Comparison of ENCODE assay signal across 12 mouse cellular contexts in the genomic region with DNA sequence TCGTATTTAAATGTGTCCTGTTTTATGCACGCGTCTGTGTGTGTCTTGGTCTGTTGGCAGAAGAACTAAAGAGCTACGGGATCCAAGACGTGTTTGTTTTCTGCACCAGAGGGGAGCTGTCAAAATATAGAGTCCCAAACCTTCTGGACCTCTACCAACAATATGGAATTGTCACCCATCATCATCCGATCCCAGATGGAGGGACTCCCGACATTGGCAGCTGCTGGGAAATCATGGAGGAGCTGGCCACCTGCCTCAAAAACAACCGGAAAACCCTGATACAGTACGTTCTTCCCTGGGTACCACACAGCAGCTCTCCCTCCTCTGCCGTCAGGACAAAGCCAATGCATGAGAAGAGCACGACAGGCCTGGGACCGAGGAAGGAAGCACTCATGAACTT. TPM values are rescaled to one million over a fixed set of nuclear protein-coding genes. Genes with fewer than 3 reads are reported as not detected.
DNase-seq lines count a peak whose midpoint lies in the region; ATAC-seq lines count a peak whose summit lies in the region.
"Had no signal": no experiment of that assay in that cellular context is flagged by ENCODE, and none has a peak within 500 bp of the region (broad histone marks: within the 10 kb centered on the region; RNA-seq: fewer than 3 reads in every experiment).

No protein-coding gene starts in this region.

- intact Hi-C loops in left cerebral cortex, postnatal 25 days (cut with DNase I), result no loop called here
- intact Hi-C loops in left cerebral cortex, postnatal 36 days (cut with DNase I), result no loop called here

- no peak for DNase-seq in cerebellum, postnatal 4 days (ENCODE audit: low spot score in 2 of 2)
- peak; percentile 15 to 25 for DNase-seq in left cerebral cortex, postnatal 25 days (ENCODE audit: low spot score in 2 of 2)
- no peak for DNase-seq in left cerebral cortex, postnatal 36 days (ENCODE audit: low spot score in 2 of 2)
- DNase-seq in cerebellum, postnatal 25 days, result peak; percentile 40 to 43
- DNase-seq in layer of hippocampus, postnatal 10 days (ENCODE audit: low spot score in 2 of 2), result peak; percentile 62 to 67
- DNase-seq in ovary, postnatal 14 days (ENCODE audit: low spot score), result no peak
- DNase-seq: gastrocnemius, postnatal 14 days; heart, postnatal 4 days; liver, embryonic 13.5 days; lung, postnatal 10 days had no signal

- 0 out of 2 replicates have a peak, but pooled peaks have one; percentile 58 for ATAC-seq in cerebellum, adult (ENCODE audit: insufficient number of reproducible peaks, low FRiP score, low TSS enrichment)
- no peak for ATAC-seq in megakaryocyte, adult 5-6 weeks (ENCODE audit: poor library complexity, severe bottlenecking)

RNA-seq across cellular contexts. Expression of a gene that starts 6.8 kb away (rescaled TPM):
- 1 to 10 TPM; 1.1 to 1.9 TPM for total RNA-seq in left cerebral cortex, postnatal 25 days (2021)
- total RNA-seq in left cerebral cortex, postnatal 36 days (2021), result 1 to 10 TPM in 1 of 2 experiments, under 1 TPM in 1; 0.89 to 2.7 TPM
- 1 to 10 TPM; 1.4 to 3.0 TPM for total RNA-seq in layer of hippocampus, postnatal 10 days (2021)
- total RNA-seq in megakaryocyte, adult 5-6 weeks (2015), result 87.6 and 98.3 TPM in 2 replicates
- total RNA-seq in megakaryocyte, adult 5-6 weeks (2017), result 83.9 and 94.2 TPM in 2 replicates

RNA-seq across cellular contexts. Expression of a gene that starts 21.1 kb away (rescaled TPM):
- 10 to 100 TPM; 84.1 to 85.4 TPM for total RNA-seq in left cerebral cortex, postnatal 25 days (2021)
- 10 to 100 TPM; 72.9 to 85.2 TPM for total RNA-seq in left cerebral cortex, postnatal 36 days (2021)
- total RNA-seq in layer of hippocampus, postnatal 10 days (2021), result 10 to 100 TPM; 65.6 to 70.3 TPM
- 100 and 109 TPM in 2 replicates for total RNA-seq in megakaryocyte, adult 5-6 weeks (2015)
- 55.4 and 60.2 TPM in 2 replicates for total RNA-seq in megakaryocyte, adult 5-6 weeks (2017)

RNA-seq across cellular contexts. Expression of a gene that starts 54.9 kb away (rescaled TPM):
- total RNA-seq in left cerebral cortex, postnatal 25 days (2021), result 100 to 1,000 TPM; 156 to 158 TPM
- 100 to 1,000 TPM; 133 to 145 TPM for total RNA-seq in left cerebral cortex, postnatal 36 days (2021)
- 100 to 1,000 TPM; 161 to 175 TPM for total RNA-seq in layer of hippocampus, postnatal 10 days (2021)
- 76.1 and 87.3 TPM in 2 replicates for total RNA-seq in megakaryocyte, adult 5-6 weeks (2015)
- total RNA-seq in megakaryocyte, adult 5-6 weeks (2017), result 88.7 and 89.0 TPM in 2 replicates

Comparison
In these comparisons a context has a peak if more than half of its experiments do, and no peak if none do; other contexts are left out.
1. DNase-seq: peak in left cerebral cortex, postnatal 25 days (2 of 2), cerebellum, postnatal 25 days (2 of 2) and layer of hippocampus, postnatal 10 days (2 of 2); none in cerebellum, postnatal 4 days (0 of 2), left cerebral cortex, postnatal 36 days (0 of 2) and ovary, postnatal 14 days (single experiment).
2. RNA of a gene that starts 6.8 kb away (total RNA-seq): 83.9 to 98.3 TPM in megakaryocyte, adult 5-6 weeks; 1.4 to 3.0 TPM in layer of hippocampus, postnatal 10 days, 0.89 to 2.7 TPM in left cerebral cortex, postnatal 36 days and 1.1 to 1.9 TPM in left cerebral cortex, postnatal 25 days; every median in the first group is over 10 times any median in the second.